Mouse (Mus musculus) kidney, adult 2 months (tissue): Measurements from ENCODE around the gene Rbfox1.

Source experiments
- CTCF ChIP-seq: fragments of 200-500 bp; conservative IDR thresholded peaks from 2 replicates; pipeline ENCODE4 v1.5.1; 2011; ENCODE audit warnings: low read depth, mild to moderate bottlenecking, control low read depth, low read length, moderate library complexity, mixed read lengths; ENCODE audit not compliant: insufficient read depth, insufficient read length
- POLR2A ChIP-seq: fragments of 200-500 bp; IDR thresholded peaks from one replicate; pipeline ENCODE4 v1.6.1; 2011; ENCODE audit warnings: low read depth, low read length, control low read depth

- TF ChIP-seq POLR2A (no peak), CTCF (no peak)
Observed at GRCm38 (mm10) chr16:6508924-6509323, 623.8 kb downstream of the Rbfox1 start.
